9 mouse cellular contexts compared by ENCODE assay signal in genomic region chr5:38235422-38235821, GRCm38 (mm10). TPM values are rescaled to one million over a fixed set of nuclear protein-coding genes. Genes with fewer than 3 reads are reported as not detected.
DNase-seq lines count a peak whose midpoint lies in the region; ATAC-seq and TF ChIP-seq lines count a peak whose summit lies in the region.
"Had no signal": no experiment of that assay in that cellular context is flagged by ENCODE, and none has a peak within 500 bp of the region (broad histone marks: within the 10 kb centered on the region; RNA-seq: fewer than 3 reads in every experiment).

No protein-coding gene starts in this region.

- 70% methylated on average over 4 of the region's 4 CpGs for WGBS in forebrain, embryonic 14.5 days
- 70% methylated on average over 4 of the region's 4 CpGs for WGBS in forebrain, embryonic 15.5 days

- DNase-seq in forebrain, embryonic 14.5 days (ENCODE audit: low spot score) = peak; percentile 19
- peak; percentile 23 for DNase-seq in ovary, postnatal 14 days (ENCODE audit: low spot score)
- DNase-seq in ovary, adult 18-20 months (ENCODE audit: low spot score) = no peak
- peak; percentile 46 for DNase-seq in brain, embryonic 14.5 days (ENCODE audit: low read depth)
- peak; percentile 59 for DNase-seq in gastrocnemius, postnatal 10 days
- DNase-seq in lung, postnatal 10 days = peak; percentile 58
- peak; percentile 45 to 77 for DNase-seq in spleen, postnatal 10 days (ENCODE audit: low spot score in 2 of 2)

- no peaks in the 10 kb centered on the region for H3K9me3 ChIP-seq in forebrain, embryonic 14.5 days (replicated peaks; ENCODE audit: control insufficient read depth, low read length)
- no peaks in the 10 kb centered on the region for H3K9me3 ChIP-seq in forebrain, embryonic 15.5 days

- no peak overlapping the region for H3K4me3 ChIP-seq in forebrain, embryonic 14.5 days (ENCODE audit: low read depth, low read length)
- no peak overlapping the region for H3K4me3 ChIP-seq in forebrain, embryonic 15.5 days
- H3K4me3 ChIP-seq: limb, embryonic 13.5 days had no signal

- peak; percentile 75 for TF ChIP-seq CTCF in brain, embryonic 14.5 days (IDR thresholded peaks at IDR 0.05; ENCODE audit: borderline replicate concordance, extremely low read depth, insufficient read depth, insufficient read length)

- ATAC-seq in forebrain, embryonic 14.5 days = no peak
- ATAC-seq in forebrain, embryonic 15.5 days (replicated peaks) = no peak

- H3K36me3 ChIP-seq in forebrain, embryonic 14.5 days (ENCODE audit: control insufficient read depth, insufficient read depth, low read length) = peaks cover 52% of the 10 kb centered on the region
- H3K36me3 ChIP-seq in forebrain, embryonic 15.5 days = peaks cover 31% of the 10 kb centered on the region

- no peak overlapping the region for H3K27ac ChIP-seq in forebrain, embryonic 14.5 days (ENCODE audit: low read depth, low read length)
- no peak overlapping the region for H3K27ac ChIP-seq in forebrain, embryonic 15.5 days (replicated peaks)
- H3K27ac ChIP-seq: limb, embryonic 13.5 days had no signal

- H3K9ac ChIP-seq in forebrain, embryonic 14.5 days (ENCODE audit: low read length) = no peak overlapping the region
- H3K9ac ChIP-seq in forebrain, embryonic 15.5 days (replicated peaks) = no peak overlapping the region
- H3K9ac ChIP-seq: limb, embryonic 13.5 days had no signal

- no peak for TF ChIP-seq POLR2A in brain, embryonic 14.5 days (IDR thresholded peaks at IDR 0.05; ENCODE audit: borderline replicate concordance, extremely low read depth, insufficient read depth, insufficient read length, poor library complexity, severe bottlenecking)

- H3K4me2 ChIP-seq in forebrain, embryonic 14.5 days (ENCODE audit: low read length) = no peak overlapping the region
- H3K4me2 ChIP-seq in forebrain, embryonic 15.5 days (replicated peaks) = no peak overlapping the region
- H3K4me2 ChIP-seq: limb, embryonic 13.5 days had no signal

- no peaks in the 10 kb centered on the region for H3K4me1 ChIP-seq in forebrain, embryonic 14.5 days (ENCODE audit: control insufficient read depth, insufficient read depth, low read length)
- H3K4me1 ChIP-seq in forebrain, embryonic 15.5 days = no peaks in the 10 kb centered on the region
- H3K4me1 ChIP-seq: limb, embryonic 13.5 days had no signal

- H3K27me3 ChIP-seq in forebrain, embryonic 14.5 days (replicated peaks; ENCODE audit: control insufficient read depth, insufficient read depth, low read length) = no peaks in the 10 kb centered on the region
- no peaks in the 10 kb centered on the region for H3K27me3 ChIP-seq in forebrain, embryonic 15.5 days
- H3K27me3 ChIP-seq: limb, embryonic 13.5 days had no signal

RNA-seq across cellular contexts. Expression of gene Lyar, which starts 15.2 kb away (rescaled TPM):
- polyA plus RNA-seq in forebrain, embryonic 14.5 days (2014; fragmentation: Nextera tagmentation; extraction: Ambion mirVana) = 42.9 and 48.3 TPM in 2 replicates
- 53.7 and 58.0 TPM in 2 replicates for polyA plus RNA-seq in forebrain, embryonic 15.5 days (2015; fragmentation: Nextera tagmentation; extraction: Ambion mirVana)
- polyA plus RNA-seq in brain, embryonic 14.5 days (2012; rRNA removed) = 22.8 and 26.4 TPM in 2 replicates
- total RNA-seq in gastrocnemius, postnatal 10 days (2021) = 10 to 100 TPM; 15.4 to 16.2 TPM

RNA-seq across cellular contexts. Expression of gene Zbtb49, which starts 15.2 kb away (rescaled TPM):
- polyA plus RNA-seq in forebrain, embryonic 14.5 days (2014; fragmentation: Nextera tagmentation; extraction: Ambion mirVana) = 15.9 and 19.6 TPM in 2 replicates
- 25.7 and 26.4 TPM in 2 replicates for polyA plus RNA-seq in forebrain, embryonic 15.5 days (2015; fragmentation: Nextera tagmentation; extraction: Ambion mirVana)
- 35.0 and 36.7 TPM in 2 replicates for polyA plus RNA-seq in brain, embryonic 14.5 days (2012; rRNA removed)
- 1 to 10 TPM; 3.7 to 6.3 TPM for total RNA-seq in gastrocnemius, postnatal 10 days (2021)

RNA-seq across cellular contexts. Expression of gene Tmem128, which starts 24.6 kb away (rescaled TPM):
- polyA plus RNA-seq in forebrain, embryonic 14.5 days (2014; fragmentation: Nextera tagmentation; extraction: Ambion mirVana) = 108 and 109 TPM in 2 replicates
- 94.0 and 95.0 TPM in 2 replicates for polyA plus RNA-seq in forebrain, embryonic 15.5 days (2015; fragmentation: Nextera tagmentation; extraction: Ambion mirVana)
- 62.7 and 84.1 TPM in 2 replicates for polyA plus RNA-seq in brain, embryonic 14.5 days (2012; rRNA removed)
- 10 to 100 TPM; 12.1 to 16.4 TPM for total RNA-seq in gastrocnemius, postnatal 10 days (2021)

RNA-seq across cellular contexts. Expression of gene Otop1, which starts 40.4 kb away (rescaled TPM):
- polyA plus RNA-seq in forebrain, embryonic 14.5 days (2014; fragmentation: Nextera tagmentation; extraction: Ambion mirVana) = not detected in 2 replicates
- polyA plus RNA-seq in forebrain, embryonic 15.5 days (2015; fragmentation: Nextera tagmentation; extraction: Ambion mirVana) = not detected in 2 replicates
- 0.05 TPM in 1 of 2 replicates, not detected in the other for polyA plus RNA-seq in brain, embryonic 14.5 days (2012; rRNA removed)
- under 1 TPM; 0.47 TPM for total RNA-seq in gastrocnemius, postnatal 10 days (2021)
